ENCODE assay signal across 9 mouse cellular contexts in the genomic region with DNA sequence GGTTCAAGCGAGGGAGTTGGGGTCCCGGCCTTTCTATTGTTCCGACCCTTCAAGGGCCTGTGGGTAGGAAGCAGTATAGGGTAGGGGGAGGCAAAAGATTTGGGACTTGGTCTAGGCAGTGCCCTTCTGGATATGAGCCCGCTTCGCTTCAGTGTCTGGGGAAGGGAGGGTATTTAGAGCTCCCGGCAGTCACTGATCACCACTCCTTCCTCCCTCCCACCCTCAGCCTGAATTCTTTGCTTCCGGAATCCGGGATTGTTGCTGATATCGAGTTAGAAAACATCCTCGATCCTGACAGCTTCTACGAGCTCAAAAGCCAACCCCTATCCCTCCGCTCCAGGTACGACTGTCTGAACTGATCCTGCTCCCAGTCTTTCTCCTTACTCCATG. TPM values are rescaled to one million over a fixed set of nuclear protein-coding genes. Genes with fewer than 3 reads are reported as not detected.
A peak's percentile ranks its signal among the peaks of the same experiment; 100 is the strongest.
DNase-seq lines count a peak whose midpoint lies in the region; ATAC-seq and TF ChIP-seq lines count a peak whose summit lies in the region.
"Had no signal": no experiment of that assay in that cellular context is flagged by ENCODE, and none has a peak within 500 bp of the region (broad histone marks: within the 10 kb centered on the region; RNA-seq: fewer than 3 reads in every experiment).

No protein-coding gene starts in this region.

- TF ChIP-seq CTCF in spleen, adult 2 months (IDR thresholded peaks at IDR 0.05; ENCODE audit: extremely low read depth, insufficient read depth, insufficient read length, insufficient replicate concordance) = no peak
- no peak for TF ChIP-seq CTCF in forebrain, postnatal 0 days (IDR thresholded peaks at IDR 0.05; ENCODE audit: low read depth)
- TF ChIP-seq CTCF in stomach, postnatal 0 days (IDR thresholded peaks at IDR 0.05; ENCODE audit: low read depth) = no peak

- DNase-seq in spleen, adult 2 months (ENCODE audit: low read depth in 1 of 2, low spot score in 2 of 2) = no peak
- no peak for DNase-seq in spleen, adult 12 weeks (ENCODE audit: low spot score)
- no peak for DNase-seq in forebrain, postnatal 0 days
- DNase-seq in stomach, postnatal 0 days (ENCODE audit: low spot score) = no peak
- no peak for DNase-seq in right cerebral cortex, postnatal 14 days
- DNase-seq in urinary bladder, postnatal 14 days (ENCODE audit: low spot score) = no peak

- peak overlapping the region; percentile 59 for H3K4me2 ChIP-seq in forebrain, postnatal 0 days (ENCODE audit: low read depth)
- H3K4me2 ChIP-seq in liver, embryonic 12.5 days = peak overlapping the region; percentile 83
- peak overlapping the region; percentile 61 for H3K4me2 ChIP-seq in stomach, postnatal 0 days (replicated peaks; ENCODE audit: low read depth)

- no peak overlapping the region for H3K4me3 ChIP-seq in spleen, adult 2 months (ENCODE audit: extremely low read depth, insufficient read depth, insufficient read length)
- peak overlapping the region; percentile 30 for H3K4me3 ChIP-seq in forebrain, postnatal 0 days (ENCODE audit: low read depth, low read length)
- H3K4me3 ChIP-seq in liver, embryonic 12.5 days = peak overlapping the region; percentile 74
- peak overlapping the region; percentile 54; the same call in 1 of the 2 replicates for H3K4me3 ChIP-seq in stomach, postnatal 0 days (ENCODE audit: low read depth, low read length)

- ATAC-seq in forebrain, postnatal 0 days = no peak
- ATAC-seq in liver, embryonic 12.5 days = no peak
- no peak for ATAC-seq in stomach, postnatal 0 days (ENCODE audit: low FRiP score, low TSS enrichment)
- no peak for ATAC-seq in megakaryocyte-erythroid progenitor cell, adult 5-6 weeks (replicated peaks; ENCODE audit: low FRiP score, low TSS enrichment, poor library complexity, severe bottlenecking)

- H3K27me3 ChIP-seq in spleen, adult 2 months (ENCODE audit: control insufficient read depth, insufficient read depth, low read length) = no peaks in the 10 kb centered on the region
- no peaks in the 10 kb centered on the region for H3K27me3 ChIP-seq in forebrain, postnatal 0 days (ENCODE audit: insufficient read depth, low read length)
- no peaks in the 10 kb centered on the region for H3K27me3 ChIP-seq in liver, embryonic 12.5 days (replicated peaks)
- no peaks in the 10 kb centered on the region for H3K27me3 ChIP-seq in stomach, postnatal 0 days (ENCODE audit: control insufficient read depth, insufficient read depth, low read length)

- H3K4me1 ChIP-seq in spleen, adult 2 months (ENCODE audit: control insufficient read depth, insufficient read depth, insufficient read length) = peaks cover 2% of the 10 kb centered on the region; the same call in 1 of the 2 replicates
- no peaks in the 10 kb centered on the region for H3K4me1 ChIP-seq in forebrain, postnatal 0 days (ENCODE audit: insufficient read depth)
- peaks cover 58% of the 10 kb centered on the region for H3K4me1 ChIP-seq in liver, embryonic 12.5 days
- no peaks in the 10 kb centered on the region for H3K4me1 ChIP-seq in stomach, postnatal 0 days (replicated peaks; ENCODE audit: control insufficient read depth, insufficient read depth)

- WGBS in spleen, adult 2 months = 72% methylated on average over 13 of the region's 13 CpGs
- 24% methylated on average over 13 of the region's 13 CpGs for WGBS in forebrain, postnatal 0 days
- 14% methylated on average over 11 of the region's 13 CpGs for WGBS in liver, embryonic 12.5 days (ENCODE audit: insufficient replicate concordance)
- 26% methylated on average over 13 of the region's 13 CpGs for WGBS in stomach, postnatal 0 days

- peak overlapping the region; percentile 28; the same call in 1 of the 2 replicates for H3K9ac ChIP-seq in forebrain, postnatal 0 days
- H3K9ac ChIP-seq in liver, embryonic 12.5 days = peak overlapping the region; percentile 58
- no peak overlapping the region for H3K9ac ChIP-seq in stomach, postnatal 0 days (ENCODE audit: low read length)

- no peak for TF ChIP-seq EP300 in stomach, postnatal 0 days (optimal IDR thresholded peaks at IDR 0.05)

- TF ChIP-seq POLR2A in spleen, adult 2 months (IDR thresholded peaks at IDR 0.05; ENCODE audit: low read depth, low read length) = no peak

- H3K27ac ChIP-seq in spleen, adult 2 months (ENCODE audit: insufficient read depth, low read length) = peak overlapping the region; percentile 29; the same call in 1 of the 2 replicates
- no peak overlapping the region for H3K27ac ChIP-seq in forebrain, postnatal 0 days (ENCODE audit: low read depth, low read length)
- peak overlapping the region; percentile 60; the same call in 1 of the 2 replicates for H3K27ac ChIP-seq in liver, embryonic 12.5 days
- H3K27ac ChIP-seq in stomach, postnatal 0 days (replicated peaks) = peak overlapping the region; percentile 69

- peaks cover 10% of the 10 kb centered on the region for H3K36me3 ChIP-seq in spleen, adult 2 months (ENCODE audit: control insufficient read depth, insufficient read depth, low read length)
- peaks cover 3% of the 10 kb centered on the region; the same call in 1 of the 2 replicates for H3K36me3 ChIP-seq in forebrain, postnatal 0 days (ENCODE audit: insufficient read depth)
- H3K36me3 ChIP-seq in liver, embryonic 12.5 days = peaks cover 32% of the 10 kb centered on the region
- no peaks in the 10 kb centered on the region for H3K36me3 ChIP-seq in stomach, postnatal 0 days (ENCODE audit: control insufficient read depth, insufficient read depth, low read length)

- H3K9me3 ChIP-seq in forebrain, postnatal 0 days (ENCODE audit: low read length) = no peaks in the 10 kb centered on the region
- no peaks in the 10 kb centered on the region for H3K9me3 ChIP-seq in liver, embryonic 12.5 days (replicated peaks)
- no peaks in the 10 kb centered on the region for H3K9me3 ChIP-seq in stomach, postnatal 0 days (ENCODE audit: control insufficient read depth, low read length)

RNA-seq across cellular contexts. Expression of a gene that starts 2.9 kb away (rescaled TPM):
- polyA plus RNA-seq in spleen, adult 2 months (2012; rRNA removed) = 23.3 and 24.6 TPM in 2 replicates
- total RNA-seq in forebrain, postnatal 0 days (2014; rRNA removed) = 12.8 and 20.4 TPM in 2 replicates
- polyA plus RNA-seq in forebrain, postnatal 0 days (2015; fragmentation: Nextera tagmentation; extraction: Ambion mirVana) = 17.3 and 20.1 TPM in 2 replicates
- 14.1 and 15.1 TPM in 2 replicates for polyA plus RNA-seq in liver, embryonic 12.5 days (2016; fragmentation: Nextera tagmentation; extraction: Ambion mirVana)
- 17.3 and 18.2 TPM in 2 replicates for polyA plus RNA-seq in stomach, postnatal 0 days (2015; fragmentation: Nextera tagmentation; extraction: Ambion mirVana)
- 33.5 and 36.5 TPM in 2 replicates for total RNA-seq in megakaryocyte-erythroid progenitor cell, adult 5-6 weeks (2014; fragmentation: Nextera tagmentation)
- total RNA-seq in megakaryocyte-erythroid progenitor cell, adult 5-6 weeks (2017) = 10.4 and 15.0 TPM in 2 replicates

RNA-seq across cellular contexts. Expression of a gene that starts 14.6 kb away (rescaled TPM):
- 1.6 and 1.7 TPM in 2 replicates for polyA plus RNA-seq in spleen, adult 2 months (2012; rRNA removed)
- total RNA-seq in forebrain, postnatal 0 days (2014; rRNA removed) = 149 and 202 TPM in 2 replicates
- polyA plus RNA-seq in forebrain, postnatal 0 days (2015; fragmentation: Nextera tagmentation; extraction: Ambion mirVana) = 59.3 and 66.3 TPM in 2 replicates
- polyA plus RNA-seq in liver, embryonic 12.5 days (2016; fragmentation: Nextera tagmentation; extraction: Ambion mirVana) = 2.6 and 3.2 TPM in 2 replicates
- polyA plus RNA-seq in stomach, postnatal 0 days (2015; fragmentation: Nextera tagmentation; extraction: Ambion mirVana) = 21.5 and 23.0 TPM in 2 replicates
- total RNA-seq in megakaryocyte-erythroid progenitor cell, adult 5-6 weeks (2014; fragmentation: Nextera tagmentation) = 0.74 and 2.3 TPM in 2 replicates
- total RNA-seq in megakaryocyte-erythroid progenitor cell, adult 5-6 weeks (2017) = 1.4 and 2.2 TPM in 2 replicates

RNA-seq across cellular contexts. Expression of a gene that starts 24.3 kb away (rescaled TPM):
- 53.3 and 53.9 TPM in 2 replicates for polyA plus RNA-seq in spleen, adult 2 months (2012; rRNA removed)
- 40.7 and 41.5 TPM in 2 replicates for total RNA-seq in forebrain, postnatal 0 days (2014; rRNA removed)
- polyA plus RNA-seq in forebrain, postnatal 0 days (2015; fragmentation: Nextera tagmentation; extraction: Ambion mirVana) = 46.0 and 62.4 TPM in 2 replicates
- 36.8 and 39.1 TPM in 2 replicates for polyA plus RNA-seq in liver, embryonic 12.5 days (2016; fragmentation: Nextera tagmentation; extraction: Ambion mirVana)
- 20.0 and 20.9 TPM in 2 replicates for polyA plus RNA-seq in stomach, postnatal 0 days (2015; fragmentation: Nextera tagmentation; extraction: Ambion mirVana)
- total RNA-seq in megakaryocyte-erythroid progenitor cell, adult 5-6 weeks (2014; fragmentation: Nextera tagmentation) = 64.4 and 98.4 TPM in 2 replicates
- total RNA-seq in megakaryocyte-erythroid progenitor cell, adult 5-6 weeks (2017) = 78.9 and 102 TPM in 2 replicates

RNA-seq across cellular contexts. Expression of a gene that starts 37.0 kb away (rescaled TPM):
- polyA plus RNA-seq in spleen, adult 2 months (2012; rRNA removed) = 26.0 and 33.7 TPM in 2 replicates
- 87.2 and 89.6 TPM in 2 replicates for total RNA-seq in forebrain, postnatal 0 days (2014; rRNA removed)
- polyA plus RNA-seq in forebrain, postnatal 0 days (2015; fragmentation: Nextera tagmentation; extraction: Ambion mirVana) = 139 TPM in 2 replicates
- polyA plus RNA-seq in liver, embryonic 12.5 days (2016; fragmentation: Nextera tagmentation; extraction: Ambion mirVana) = 13.0 and 13.4 TPM in 2 replicates
- 23.8 and 26.0 TPM in 2 replicates for polyA plus RNA-seq in stomach, postnatal 0 days (2015; fragmentation: Nextera tagmentation; extraction: Ambion mirVana)
- total RNA-seq in megakaryocyte-erythroid progenitor cell, adult 5-6 weeks (2014; fragmentation: Nextera tagmentation) = 4.9 and 8.1 TPM in 2 replicates
- 1.4 and 6.6 TPM in 2 replicates for total RNA-seq in megakaryocyte-erythroid progenitor cell, adult 5-6 weeks (2017)

RNA-seq across cellular contexts. Expression of a gene that starts 43.2 kb away (rescaled TPM):
- 0.13 and 0.75 TPM in 2 replicates for polyA plus RNA-seq in spleen, adult 2 months (2012; rRNA removed)
- total RNA-seq in forebrain, postnatal 0 days (2014; rRNA removed) = 0.76 and 1.2 TPM in 2 replicates
- 0.91 TPM in 1 of 2 replicates, not detected in the other for polyA plus RNA-seq in forebrain, postnatal 0 days (2015; fragmentation: Nextera tagmentation; extraction: Ambion mirVana)
- polyA plus RNA-seq in liver, embryonic 12.5 days (2016; fragmentation: Nextera tagmentation; extraction: Ambion mirVana) = not detected in 2 replicates
- polyA plus RNA-seq in stomach, postnatal 0 days (2015; fragmentation: Nextera tagmentation; extraction: Ambion mirVana) = not detected in 2 replicates
- total RNA-seq in megakaryocyte-erythroid progenitor cell, adult 5-6 weeks (2014; fragmentation: Nextera tagmentation) = not detected in 2 replicates
- total RNA-seq in megakaryocyte-erythroid progenitor cell, adult 5-6 weeks (2017) = not detected in 2 replicates
- total RNA-seq: common myeloid progenitor, adult 5-6 weeks had no signal
